Mouse (Mus musculus): Measurements from ENCODE around the gene Zfp462. TPM values are rescaled to one million over a fixed set of nuclear protein-coding genes. Genes with fewer than 3 reads are reported as not detected.

The Zfp462 gene
- polyA plus RNA-seq, 1 experiment from 2014 or later: 2.0 TPM

DNA sequence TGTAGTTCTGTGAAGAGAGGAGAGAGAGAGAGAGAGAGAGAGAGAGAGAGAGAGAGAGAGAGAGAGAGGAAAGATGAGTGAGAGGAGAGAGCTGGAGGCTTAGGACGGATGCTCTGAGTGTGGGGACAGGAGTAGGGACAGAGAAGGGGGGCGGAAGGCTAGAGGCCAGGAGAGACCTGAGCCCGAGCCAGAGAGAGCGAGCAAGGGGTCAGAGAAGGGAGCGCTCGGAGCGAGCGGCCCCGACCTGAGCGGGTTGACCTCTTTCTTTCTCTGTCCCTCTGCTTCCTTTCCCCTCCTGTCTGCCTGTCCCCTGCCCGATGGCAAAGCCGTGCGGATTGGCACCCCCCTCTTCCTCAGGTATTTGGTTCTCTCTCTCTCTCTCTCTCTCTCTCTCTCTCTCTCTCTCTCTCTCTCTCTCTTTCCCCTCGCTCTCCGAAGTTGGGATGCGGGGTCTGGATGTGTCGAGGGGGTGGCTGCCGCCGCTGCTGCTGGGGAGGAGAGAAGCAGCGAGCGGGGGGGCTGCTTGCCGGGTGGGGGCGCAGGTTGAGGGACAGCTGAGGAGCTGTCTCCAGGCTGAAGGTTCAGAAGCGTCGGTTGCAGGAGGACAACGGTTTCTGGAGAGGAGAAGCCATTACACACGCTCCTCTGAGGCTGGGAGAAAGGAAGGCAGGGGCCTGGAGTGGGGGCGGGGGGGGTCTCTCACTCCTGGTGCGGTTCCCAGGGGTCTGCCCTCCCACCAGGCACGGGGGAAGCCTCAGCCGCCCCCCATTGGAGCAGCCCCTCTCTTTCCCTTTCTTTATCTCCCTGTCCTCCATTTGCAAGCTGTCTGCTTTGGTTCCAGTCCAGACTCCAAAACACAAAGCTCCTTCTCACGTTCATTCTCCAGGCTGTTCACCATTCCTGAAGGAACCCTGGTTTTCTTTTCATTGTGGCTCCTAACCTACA is 4.0 kb downstream of the Zfp462 start:
- peak overlapping the region; percentile 52 for H3K4me3 ChIP-seq (ENCODE audit: low read depth, low read length)
- H3K27ac ChIP-seq (ENCODE audit: low read depth, low read length): peak overlapping the region; percentile 79
- H3K4me2 ChIP-seq: peak overlapping the region; percentile 59
- peak; percentile 55 for DNase-seq (ENCODE audit: low spot score)
- H3K36me3 ChIP-seq (ENCODE audit: control insufficient read depth, insufficient read depth, low read length): no peaks in the 10 kb centered on the region
- H3K4me1 ChIP-seq (replicated peaks; ENCODE audit: control insufficient read depth, insufficient read depth, low read length): no peaks in the 10 kb centered on the region; the same call in 1 of the 2 replicates
- H3K9ac ChIP-seq (ENCODE audit: low read depth, low read length): peak overlapping the region; percentile 56
- WGBS: 0% methylated on average over 25 of the region's 32 CpGs
- H3K9me3 ChIP-seq (ENCODE audit: control insufficient read depth, low read length): no peaks in the 10 kb centered on the region
- H3K27me3 ChIP-seq (replicated peaks; ENCODE audit: control insufficient read depth, insufficient read depth, low read length): peaks cover 41% of the 10 kb centered on the region
- ATAC-seq (replicated peaks; ENCODE audit: low FRiP score): 0 out of 2 replicates have a peak, but pooled peaks have one; percentile 34

DNA sequence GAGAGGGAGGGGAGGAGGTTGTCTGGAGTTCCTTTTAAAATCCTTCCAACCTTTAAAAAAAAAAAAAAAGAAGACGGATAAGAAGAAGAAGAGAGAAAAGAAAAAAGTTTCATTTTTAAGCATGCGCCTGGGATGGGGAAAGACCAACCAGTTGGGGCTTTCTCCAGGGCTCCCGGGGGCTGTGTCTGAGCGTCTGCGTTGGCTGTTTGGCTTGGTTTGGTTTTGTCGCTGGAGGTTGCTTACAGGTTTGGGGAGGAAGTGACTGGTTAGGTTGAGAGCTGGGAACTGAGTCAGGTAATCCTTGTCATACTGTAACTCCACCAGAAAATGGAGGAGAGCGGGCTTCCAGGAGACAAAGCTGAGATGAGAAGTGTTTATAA is 4.7 kb downstream of the Zfp462 start:
- peak overlapping the region; percentile 59 for H3K4me2 ChIP-seq
- no peaks in the 10 kb centered on the region for H3K36me3 ChIP-seq (ENCODE audit: control insufficient read depth, insufficient read depth, low read length)
- peaks cover 35% of the 10 kb centered on the region for H3K27me3 ChIP-seq (replicated peaks; ENCODE audit: control insufficient read depth, insufficient read depth, low read length)
- peak overlapping the region; percentile 56; the same call in 1 of the 2 replicates for H3K9ac ChIP-seq (ENCODE audit: low read depth, low read length)
- peak overlapping the region; percentile 52 for H3K4me3 ChIP-seq (ENCODE audit: low read depth, low read length)
- no peaks in the 10 kb centered on the region; the same call in 1 of the 2 replicates for H3K4me1 ChIP-seq (replicated peaks; ENCODE audit: control insufficient read depth, insufficient read depth, low read length)
- ATAC-seq (replicated peaks; ENCODE audit: low FRiP score) (no peak), DNase-seq (ENCODE audit: low spot score) (no peak)
- WGBS: 22% methylated on average over 7 of the region's 7 CpGs
- H3K27ac ChIP-seq (ENCODE audit: low read depth, low read length): peak overlapping the region; percentile 79; the same call in 1 of the 2 replicates
- H3K9me3 ChIP-seq (ENCODE audit: control insufficient read depth, low read length): no peaks in the 10 kb centered on the region

DNA sequence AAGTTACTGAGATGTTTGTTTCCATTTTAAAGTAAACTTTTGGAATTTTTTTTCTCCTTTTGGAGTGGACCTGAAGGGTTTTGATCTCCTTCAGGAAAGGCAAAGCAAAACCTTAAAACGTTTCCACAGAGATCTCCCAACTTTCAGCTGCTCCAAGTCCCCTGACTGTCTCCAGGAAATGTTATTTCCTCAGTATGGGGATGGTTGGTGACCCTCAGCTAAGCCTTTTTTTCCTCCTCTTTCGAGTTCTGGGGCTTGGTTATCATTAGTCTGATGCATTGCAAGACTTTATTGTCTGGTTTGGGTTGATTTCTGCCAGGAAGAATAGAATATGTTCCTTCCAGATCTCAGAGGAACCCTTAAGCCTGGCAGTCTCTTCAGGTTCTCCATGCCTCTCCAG is 5.3 kb downstream of the Zfp462 start:
- Histone ChIP-seq H3K27me3 (replicated peaks; ENCODE audit: control insufficient read depth, insufficient read depth, low read length) (peaks cover 29% of the 10 kb centered on the region), H3K9me3 (ENCODE audit: control insufficient read depth, low read length) (no peaks in the 10 kb centered on the region), H3K4me3 (ENCODE audit: low read depth, low read length) (no peak overlapping the region), H3K36me3 (ENCODE audit: control insufficient read depth, insufficient read depth, low read length) (no peaks in the 10 kb centered on the region), H3K9ac (ENCODE audit: low read depth, low read length) (no peak overlapping the region), H3K27ac (ENCODE audit: low read depth, low read length) (no peak overlapping the region), H3K4me2 (peak overlapping the region; percentile 59; the same call in 1 of the 2 replicates), H3K4me1 (replicated peaks; ENCODE audit: control insufficient read depth, insufficient read depth, low read length) (no peaks in the 10 kb centered on the region; the same call in 1 of the 2 replicates)
- DNase-seq (ENCODE audit: low spot score): no peak
- 19% methylated on average over 2 of the region's 2 CpGs for WGBS
- no peak for ATAC-seq (replicated peaks; ENCODE audit: low FRiP score)

DNA sequence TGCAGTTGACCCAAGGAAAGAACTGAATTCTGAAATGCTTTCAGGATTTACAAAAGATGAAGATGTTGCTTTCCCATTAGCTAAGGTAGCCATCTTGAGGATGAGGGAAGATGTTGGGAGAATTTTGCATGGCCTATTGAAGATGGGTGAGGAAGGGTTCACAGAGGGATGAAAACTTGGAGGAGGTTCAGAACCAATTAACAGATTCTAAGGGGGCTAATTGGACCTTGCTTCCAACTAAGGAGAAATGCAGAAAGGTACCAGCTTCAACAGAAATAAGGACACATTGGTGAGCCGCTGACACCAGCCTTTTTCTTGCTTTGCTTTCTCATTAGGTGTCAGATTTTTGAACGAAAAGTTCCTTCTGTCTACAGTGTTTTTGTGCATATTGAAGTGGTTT is 6.0 kb downstream of the Zfp462 start:
- H3K9ac ChIP-seq (ENCODE audit: low read depth, low read length): no peak overlapping the region
- no peaks in the 10 kb centered on the region for H3K36me3 ChIP-seq (ENCODE audit: control insufficient read depth, insufficient read depth, low read length)
- DNase-seq (ENCODE audit: low spot score) (no peak), ATAC-seq (replicated peaks; ENCODE audit: low FRiP score) (no peak)
- H3K4me3 ChIP-seq (ENCODE audit: low read depth, low read length): no peak overlapping the region
- no peaks in the 10 kb centered on the region for H3K9me3 ChIP-seq (ENCODE audit: control insufficient read depth, low read length)
- H3K4me1 ChIP-seq (replicated peaks; ENCODE audit: control insufficient read depth, insufficient read depth, low read length): no peaks in the 10 kb centered on the region; the same call in 1 of the 2 replicates
- no peak overlapping the region for H3K27ac ChIP-seq (ENCODE audit: low read depth, low read length)
- H3K4me2 ChIP-seq: no peak overlapping the region; the same call in 1 of the 2 replicates
- peaks cover 21% of the 10 kb centered on the region for H3K27me3 ChIP-seq (replicated peaks; ENCODE audit: control insufficient read depth, insufficient read depth, low read length)
- 67% methylated on average over 2 of the region's 2 CpGs for WGBS

DNA sequence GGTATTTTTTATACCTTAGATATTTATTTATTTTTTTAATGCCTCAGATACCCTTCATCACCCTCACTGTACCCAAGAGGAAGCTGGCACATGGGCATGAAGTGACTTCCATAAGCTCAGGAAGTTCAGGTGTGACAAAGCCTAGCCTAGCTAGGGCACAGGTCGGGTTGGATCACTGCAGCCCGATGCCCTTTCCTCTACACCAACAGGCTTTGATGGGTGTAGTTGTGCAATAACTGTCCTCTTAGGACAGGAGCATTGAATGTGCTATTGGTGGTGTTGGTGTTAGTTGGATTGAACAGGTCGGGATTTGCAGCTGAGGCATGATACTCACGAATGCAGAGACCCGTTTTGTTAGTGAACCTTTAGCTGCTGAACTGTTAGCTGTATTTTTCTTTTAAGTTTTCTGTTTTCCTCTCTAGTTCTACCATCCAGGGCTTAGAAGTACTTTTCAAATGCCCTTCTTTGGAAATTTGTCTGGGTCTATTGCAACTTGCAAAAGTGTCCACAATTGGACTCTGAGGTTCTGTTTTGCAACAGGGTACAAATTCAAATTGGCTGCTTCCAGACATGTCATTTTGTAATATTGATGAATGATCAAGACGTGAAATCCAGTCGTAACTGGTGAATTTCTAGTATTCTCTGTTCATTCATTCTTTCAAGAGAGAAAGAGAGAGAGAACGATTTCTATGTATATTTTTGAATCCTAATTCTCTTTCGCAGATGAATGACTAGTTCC is 9.0 kb downstream of the Zfp462 start:
- Histone ChIP-seq H3K4me1 (replicated peaks; ENCODE audit: control insufficient read depth, insufficient read depth, low read length) (no peaks in the 10 kb centered on the region; the same call in 1 of the 2 replicates), H3K36me3 (ENCODE audit: control insufficient read depth, insufficient read depth, low read length) (no peaks in the 10 kb centered on the region), H3K4me2 (no peak overlapping the region), H3K27me3 (replicated peaks; ENCODE audit: control insufficient read depth, insufficient read depth, low read length) (peaks cover 3% of the 10 kb centered on the region; the same call in 1 of the 2 replicates), H3K4me3 (ENCODE audit: low read depth, low read length) (no peak overlapping the region), H3K27ac (ENCODE audit: low read depth, low read length) (no peak overlapping the region), H3K9me3 (ENCODE audit: control insufficient read depth, low read length) (no peaks in the 10 kb centered on the region), H3K9ac (ENCODE audit: low read depth, low read length) (no peak overlapping the region)
- DNase-seq (ENCODE audit: low spot score): no peak
- WGBS: 82% methylated on average over 9 of the region's 9 CpGs
- ATAC-seq (replicated peaks; ENCODE audit: low FRiP score): no peak

DNA sequence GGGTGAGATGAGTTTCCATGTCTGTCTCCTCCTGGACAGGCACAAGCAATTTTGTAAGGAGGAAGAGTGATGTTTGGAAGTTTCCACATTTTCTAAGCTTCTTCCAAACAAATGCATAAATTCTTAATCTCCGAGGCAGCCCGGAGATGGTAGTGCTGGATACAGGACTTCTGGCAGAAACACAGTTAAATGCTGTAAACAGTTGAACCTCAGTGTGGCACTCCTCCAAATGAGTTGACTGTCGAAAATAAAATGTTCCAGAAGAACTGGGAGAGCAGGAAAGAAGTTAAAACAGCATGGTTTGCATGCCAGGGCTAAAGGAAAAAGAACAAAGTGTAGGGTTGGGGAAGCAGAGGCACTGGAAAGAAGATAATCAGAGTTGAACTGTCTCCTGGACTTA is 9.6 kb downstream of the Zfp462 start:
- ATAC-seq (replicated peaks; ENCODE audit: low FRiP score) (no peak), DNase-seq (ENCODE audit: low spot score) (no peak)
- WGBS: 66% methylated on average over 3 of the region's 3 CpGs
- H3K9me3 ChIP-seq (ENCODE audit: control insufficient read depth, low read length): no peaks in the 10 kb centered on the region
- H3K27ac ChIP-seq (ENCODE audit: low read depth, low read length): no peak overlapping the region
- no peaks in the 10 kb centered on the region; the same call in 1 of the 2 replicates for H3K4me1 ChIP-seq (replicated peaks; ENCODE audit: control insufficient read depth, insufficient read depth, low read length)
- no peaks in the 10 kb centered on the region for H3K27me3 ChIP-seq (replicated peaks; ENCODE audit: control insufficient read depth, insufficient read depth, low read length)
- H3K9ac ChIP-seq (ENCODE audit: low read depth, low read length): no peak overlapping the region
- no peak overlapping the region for H3K4me2 ChIP-seq
- H3K4me3 ChIP-seq (ENCODE audit: low read depth, low read length): no peak overlapping the region
- no peaks in the 10 kb centered on the region for H3K36me3 ChIP-seq (ENCODE audit: control insufficient read depth, insufficient read depth, low read length)

DNA sequence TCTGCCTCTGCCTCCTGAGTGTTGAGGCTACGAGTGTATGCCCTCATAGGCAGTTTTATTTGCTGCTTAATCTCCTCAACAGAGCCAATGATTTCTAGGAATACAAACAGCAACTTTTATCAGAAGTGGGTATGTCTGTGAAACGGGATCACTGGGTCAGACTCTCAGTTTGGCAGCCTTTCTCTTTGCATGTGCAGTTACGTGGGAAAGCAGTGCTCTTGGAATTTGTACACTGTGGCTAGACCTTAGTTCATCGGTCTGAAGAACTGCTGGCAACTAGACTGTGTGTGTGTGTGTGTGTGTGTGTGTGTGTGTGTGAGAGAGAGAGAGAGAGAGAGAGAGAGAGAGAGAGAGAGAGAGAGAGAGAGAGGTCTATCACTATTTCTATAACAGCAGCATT is 15.9 kb downstream of the Zfp462 start:
- peaks cover under 1% of the 10 kb centered on the region for H3K4me1 ChIP-seq (replicated peaks; ENCODE audit: control insufficient read depth, insufficient read depth, low read length)
- WGBS: 73% methylated on average over 4 of the region's 4 CpGs
- H3K36me3 ChIP-seq (ENCODE audit: control insufficient read depth, insufficient read depth, low read length): no peaks in the 10 kb centered on the region
- no peak overlapping the region for H3K4me2 ChIP-seq
- H3K27me3 ChIP-seq (replicated peaks; ENCODE audit: control insufficient read depth, insufficient read depth, low read length): no peaks in the 10 kb centered on the region
- no peak for DNase-seq (ENCODE audit: low spot score)
- no peaks in the 10 kb centered on the region for H3K9me3 ChIP-seq (ENCODE audit: control insufficient read depth, low read length)
- H3K9ac ChIP-seq (ENCODE audit: low read depth, low read length): no peak overlapping the region
- H3K27ac ChIP-seq (ENCODE audit: low read depth, low read length): no peak overlapping the region
- H3K4me3 ChIP-seq (ENCODE audit: low read depth, low read length): no peak overlapping the region
- ATAC-seq (replicated peaks; ENCODE audit: low FRiP score): no peak

DNA sequence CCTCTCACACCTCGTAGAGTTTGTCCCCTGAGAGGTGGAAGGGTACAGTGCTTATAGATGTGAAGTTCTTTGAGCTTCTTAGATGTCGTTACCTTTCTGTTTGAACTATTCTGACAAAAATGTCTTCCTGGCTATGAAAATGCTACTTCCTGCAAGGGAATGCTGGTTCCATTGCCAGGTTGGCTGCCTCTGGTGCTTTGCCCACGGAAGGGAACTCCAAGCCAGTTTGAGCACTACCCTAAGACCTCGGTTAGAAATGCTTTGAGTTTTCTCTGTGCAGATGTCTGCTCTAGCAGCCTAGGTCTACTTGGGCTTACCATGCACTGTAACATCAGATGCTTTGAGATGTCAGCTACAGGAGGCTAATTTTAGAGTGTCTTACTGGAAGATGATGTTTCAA is 17.3 kb downstream of the Zfp462 start:
- no peak for DNase-seq (ENCODE audit: low spot score)
- Histone ChIP-seq H3K9me3 (ENCODE audit: control insufficient read depth, low read length) (no peaks in the 10 kb centered on the region), H3K36me3 (ENCODE audit: control insufficient read depth, insufficient read depth, low read length) (no peaks in the 10 kb centered on the region), H3K4me1 (replicated peaks; ENCODE audit: control insufficient read depth, insufficient read depth, low read length) (peaks cover 9% of the 10 kb centered on the region), H3K4me3 (ENCODE audit: low read depth, low read length) (no peak overlapping the region), H3K9ac (ENCODE audit: low read depth, low read length) (no peak overlapping the region), H3K27me3 (replicated peaks; ENCODE audit: control insufficient read depth, insufficient read depth, low read length) (no peaks in the 10 kb centered on the region), H3K27ac (ENCODE audit: low read depth, low read length) (no peak overlapping the region), H3K4me2 (no peak overlapping the region)
- no peak for ATAC-seq (replicated peaks; ENCODE audit: low FRiP score)
- 85% methylated on average over 4 of the region's 4 CpGs for WGBS

Measured in liver, embryonic 11.5 days (tissue).